Mouse (Mus musculus) CH12.LX (cell line): ENCODE results near the gene Clec3a.

Experiments used
- EP300 ChIP-seq: IDR thresholded peaks from 2 replicates; pipeline ENCODE4 v1.6.1; 2011; ENCODE audit warnings: low read length, improper control_type of control experiment
- HCFC1 ChIP-seq: IDR thresholded peaks from 2 replicates; pipeline ENCODE4 v1.6.1; 2012; ENCODE audit warnings: low read depth, mild to moderate bottlenecking, inconsistent platforms, low read length, improper control_type of control experiment
- IRF4 ChIP-seq: IDR thresholded peaks from 2 replicates; pipeline ENCODE4 v1.6.1; 2014; ENCODE audit warnings: low read depth, mild to moderate bottlenecking, inconsistent platforms, low read length, improper control_type of control experiment
- MAX ChIP-seq: IDR thresholded peaks from 2 replicates; pipeline ENCODE4 v1.6.1; 2011; ENCODE audit warnings: low read length, improper control_type of control experiment
- POLR2A ChIP-seq: IDR thresholded peaks from 2 replicates; pipeline ENCODE4 v1.6.1; 2011; ENCODE audit warnings: low read depth, mild to moderate bottlenecking, improper control_type of control experiment, low read length
- RAD21 ChIP-seq: IDR thresholded peaks from 2 replicates; pipeline ENCODE4 v1.6.1; 2011; ENCODE audit warnings: low read depth, mild to moderate bottlenecking, low read length, improper control_type of control experiment, moderate library complexity
- ZNF384 ChIP-seq: IDR thresholded peaks from 2 replicates; pipeline ENCODE4 v1.6.1; 2012; ENCODE audit warnings: low read depth, low read length, improper control_type of control experiment, inconsistent platforms

DNA sequence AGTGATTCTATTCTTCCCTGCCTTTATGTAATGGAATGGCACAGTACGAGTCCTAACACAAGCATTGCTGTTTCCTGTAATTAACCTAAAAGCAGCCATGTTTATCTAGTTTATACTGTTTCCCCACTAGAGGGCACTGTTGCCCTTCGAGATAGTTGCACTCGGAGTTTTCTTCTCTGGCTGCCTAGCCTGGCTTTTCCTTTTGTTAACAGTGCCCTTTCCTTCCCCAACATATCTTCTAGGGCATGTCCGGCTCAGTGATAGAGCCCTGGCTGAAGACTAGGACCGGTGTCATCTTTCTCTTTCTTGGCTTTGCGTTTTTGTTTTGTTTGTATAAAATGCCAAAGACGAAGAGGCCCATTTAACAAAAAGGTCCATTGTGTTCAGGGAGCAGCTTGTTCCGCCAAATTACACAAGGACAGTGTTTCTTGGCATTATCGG, 34.9 kb downstream of the Clec3a start:
- TF ChIP-seq IRF4 (no peak), EP300 (no peak), RAD21 (peak; percentile 84), MAX (no peak), HCFC1 (no peak), ZNF384 (no peak), POLR2A (no peak)
